15 mouse cellular contexts compared by ENCODE assay signal in genomic region chr1:137605890-137606663, GRCm38 (mm10).
A peak's percentile ranks its signal among the peaks of the same experiment; 100 is the strongest.
DNase-seq lines count a peak whose midpoint lies in the region; ATAC-seq and TF ChIP-seq lines count a peak whose summit lies in the region.
"Had no signal": no experiment of that assay in that cellular context is flagged by ENCODE, and none has a peak within 500 bp of the region (broad histone marks: within the 10 kb centered on the region; RNA-seq: fewer than 3 reads in every experiment).

No protein-coding gene starts in this region.

- H3K36me3 ChIP-seq in hindbrain, embryonic 12.5 days = no peaks in the 10 kb centered on the region
- H3K36me3 ChIP-seq in midbrain, embryonic 15.5 days (replicated peaks) = no peaks in the 10 kb centered on the region
- H3K36me3 ChIP-seq in stomach, postnatal 0 days (ENCODE audit: control insufficient read depth, insufficient read depth, low read length) = no peaks in the 10 kb centered on the region
- H3K36me3 ChIP-seq: heart, embryonic 13.5 days; liver, embryonic 15.5 days had no signal

- ATAC-seq in hindbrain, embryonic 12.5 days (ENCODE audit: low FRiP score) = peak; percentile 91
- ATAC-seq in midbrain, embryonic 15.5 days (replicated peaks) = peak; percentile 90
- no peak for ATAC-seq in stomach, postnatal 0 days (ENCODE audit: low FRiP score, low TSS enrichment)

- peak overlapping the region; percentile 40 for H3K4me2 ChIP-seq in hindbrain, embryonic 12.5 days (replicated peaks)
- peak overlapping the region; percentile 38 for H3K4me2 ChIP-seq in midbrain, embryonic 15.5 days
- no peak overlapping the region for H3K4me2 ChIP-seq in stomach, postnatal 0 days (replicated peaks; ENCODE audit: low read depth)
- H3K4me2 ChIP-seq: heart, embryonic 13.5 days; liver, embryonic 15.5 days had no signal

- H3K27me3 ChIP-seq in hindbrain, embryonic 12.5 days = no peaks in the 10 kb centered on the region
- H3K27me3 ChIP-seq in midbrain, embryonic 15.5 days (replicated peaks) = no peaks in the 10 kb centered on the region
- H3K27me3 ChIP-seq in stomach, postnatal 0 days (ENCODE audit: control insufficient read depth, insufficient read depth, low read length) = no peaks in the 10 kb centered on the region
- H3K27me3 ChIP-seq: heart, embryonic 13.5 days; liver, embryonic 15.5 days had no signal

- no peak overlapping the region; the same call in 1 of the 2 replicates for H3K9ac ChIP-seq in hindbrain, embryonic 12.5 days
- no peak overlapping the region for H3K9ac ChIP-seq in midbrain, embryonic 15.5 days
- H3K9ac ChIP-seq in stomach, postnatal 0 days (ENCODE audit: low read length) = no peak overlapping the region
- H3K9ac ChIP-seq: heart, embryonic 13.5 days; liver, embryonic 15.5 days had no signal

- 0 out of 2 replicates have a peak overlapping the region, but pooled peaks have one; percentile 13 for H3K4me3 ChIP-seq in hindbrain, embryonic 12.5 days
- H3K4me3 ChIP-seq in midbrain, embryonic 15.5 days = 0 out of 2 replicates have a peak overlapping the region, but pooled peaks have one; percentile 10
- H3K4me3 ChIP-seq in stomach, postnatal 0 days (ENCODE audit: low read depth, low read length) = no peak overlapping the region
- H3K4me3 ChIP-seq: heart, embryonic 13.5 days; liver, embryonic 15.5 days had no signal

- H3K27ac ChIP-seq in hindbrain, embryonic 12.5 days = peak overlapping the region; percentile 67
- peak overlapping the region; percentile 78 for H3K27ac ChIP-seq in midbrain, embryonic 15.5 days
- no peak overlapping the region for H3K27ac ChIP-seq in stomach, postnatal 0 days (replicated peaks)
- H3K27ac ChIP-seq: heart, embryonic 13.5 days; liver, embryonic 15.5 days had no signal

- peak; percentile 35 for DNase-seq in cerebellum, postnatal 14 days
- no peak for DNase-seq in cerebellum, postnatal 25 days
- peak; percentile 30 for DNase-seq in brain, adult 2 months (ENCODE audit: low read depth, low spot score)
- no peak for DNase-seq in stomach, postnatal 0 days (ENCODE audit: low spot score)
- no peak for DNase-seq in kidney, postnatal 10 days
- DNase-seq in adipocyte (ENCODE audit: low spot score) = no peak
- DNase-seq: adrenal gland, postnatal 36 days; cerebellum, adult 18-20 months; gastrocnemius, postnatal 10 days; lung, postnatal 4 days; right cerebral cortex, postnatal 4 days had no signal

- no peak for TF ChIP-seq CTCF in stomach, postnatal 0 days (IDR thresholded peaks at IDR 0.05; ENCODE audit: low read depth)

- 29% methylated on average over 11 of the region's 11 CpGs for WGBS in hindbrain, embryonic 12.5 days
- WGBS in midbrain, embryonic 15.5 days = 26% methylated on average over 11 of the region's 11 CpGs
- 56% methylated on average over 11 of the region's 11 CpGs for WGBS in stomach, postnatal 0 days

- TF ChIP-seq EP300 in stomach, postnatal 0 days (optimal IDR thresholded peaks at IDR 0.05) = no peak

- H3K9me3 ChIP-seq in hindbrain, embryonic 12.5 days (replicated peaks) = no peaks in the 10 kb centered on the region
- H3K9me3 ChIP-seq in midbrain, embryonic 15.5 days = no peaks in the 10 kb centered on the region
- H3K9me3 ChIP-seq in stomach, postnatal 0 days (ENCODE audit: control insufficient read depth, low read length) = no peaks in the 10 kb centered on the region
- H3K9me3 ChIP-seq: heart, embryonic 13.5 days; liver, embryonic 15.5 days had no signal

- H3K4me1 ChIP-seq in hindbrain, embryonic 12.5 days = peaks cover 6% of the 10 kb centered on the region
- peaks cover 5% of the 10 kb centered on the region; the same call in 1 of the 2 replicates for H3K4me1 ChIP-seq in midbrain, embryonic 15.5 days
- no peaks in the 10 kb centered on the region for H3K4me1 ChIP-seq in stomach, postnatal 0 days (replicated peaks; ENCODE audit: control insufficient read depth, insufficient read depth)
- H3K4me1 ChIP-seq: heart, embryonic 13.5 days; liver, embryonic 15.5 days had no signal

Comparison
In these comparisons a context has a peak if more than half of its experiments do, and no peak if none do; other contexts are left out.
1. DNase-seq: peak in cerebellum, postnatal 14 days (2 of 2) and brain, adult 2 months (single experiment); none in cerebellum, postnatal 25 days (0 of 2), stomach, postnatal 0 days (single experiment), kidney, postnatal 10 days (single experiment) and adipocyte (single experiment).